Mouse (Mus musculus) retina, embryonic 14.5 days (tissue): ENCODE measurements around the gene Poln.

Experiments used
- DNase-seq: peaks from one replicate; pipeline ENCODE4 v3.0.0-alpha.2; 2015; ENCODE audit warnings: low spot score

The Poln gene

DNA sequence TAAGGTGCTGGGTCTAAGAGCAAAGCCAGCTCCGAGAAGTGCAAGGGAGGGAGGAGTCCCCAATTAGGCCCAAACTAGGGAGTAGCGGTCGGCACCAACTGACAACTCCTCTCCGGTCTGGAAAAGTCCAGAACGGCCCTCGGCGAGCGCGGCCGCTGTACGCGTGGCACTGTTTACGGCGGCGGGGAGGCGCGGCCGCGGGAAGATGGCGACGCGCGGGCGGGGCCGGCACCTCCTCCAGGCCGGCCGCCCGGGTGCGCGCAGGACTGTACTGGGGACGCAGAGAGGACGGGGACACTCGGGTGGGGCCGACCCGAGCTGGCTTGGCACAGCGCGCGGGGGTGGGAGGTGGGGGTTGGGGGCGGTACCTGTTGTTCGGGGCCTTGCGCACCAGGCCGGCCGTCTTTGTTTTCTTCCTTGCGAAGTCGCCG lies 17.7 kb upstream of the Poln start:
- DNase-seq: peak; percentile 51

GRCm38 (mm10) chr5:34186391-34186790 lies 17.1 kb upstream of the Poln start:
- no peak for DNase-seq

- DNase-seq: no peak
Observed at GRCm38 (mm10) chr5:34185791-34186190, 16.5 kb upstream of the Poln start.

GRCm38 (mm10) chr5:34185051-34185580 lies 15.9 kb upstream of the Poln start:
- DNase-seq: no peak

DNA sequence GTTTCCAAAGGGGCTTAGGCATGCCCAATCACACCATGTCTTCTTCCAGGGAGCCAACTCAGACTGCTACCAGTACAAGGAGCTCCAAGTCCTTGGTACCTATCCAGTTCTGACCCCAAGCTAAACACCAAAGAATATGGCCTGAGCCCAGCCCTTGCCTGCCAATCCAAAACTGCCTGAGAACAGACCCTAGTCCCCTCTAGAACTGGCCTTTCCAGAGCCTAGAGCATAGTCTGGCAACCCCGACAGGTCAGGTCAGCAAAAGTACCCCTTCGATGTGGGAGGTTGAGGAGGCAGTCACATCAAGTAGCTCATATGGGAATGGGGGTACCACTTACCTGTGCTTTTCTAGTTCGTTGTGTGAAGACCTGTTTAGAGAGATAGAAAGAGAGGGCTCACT lies 14.7 kb upstream of the Poln start:
- no peak for DNase-seq

DNA sequence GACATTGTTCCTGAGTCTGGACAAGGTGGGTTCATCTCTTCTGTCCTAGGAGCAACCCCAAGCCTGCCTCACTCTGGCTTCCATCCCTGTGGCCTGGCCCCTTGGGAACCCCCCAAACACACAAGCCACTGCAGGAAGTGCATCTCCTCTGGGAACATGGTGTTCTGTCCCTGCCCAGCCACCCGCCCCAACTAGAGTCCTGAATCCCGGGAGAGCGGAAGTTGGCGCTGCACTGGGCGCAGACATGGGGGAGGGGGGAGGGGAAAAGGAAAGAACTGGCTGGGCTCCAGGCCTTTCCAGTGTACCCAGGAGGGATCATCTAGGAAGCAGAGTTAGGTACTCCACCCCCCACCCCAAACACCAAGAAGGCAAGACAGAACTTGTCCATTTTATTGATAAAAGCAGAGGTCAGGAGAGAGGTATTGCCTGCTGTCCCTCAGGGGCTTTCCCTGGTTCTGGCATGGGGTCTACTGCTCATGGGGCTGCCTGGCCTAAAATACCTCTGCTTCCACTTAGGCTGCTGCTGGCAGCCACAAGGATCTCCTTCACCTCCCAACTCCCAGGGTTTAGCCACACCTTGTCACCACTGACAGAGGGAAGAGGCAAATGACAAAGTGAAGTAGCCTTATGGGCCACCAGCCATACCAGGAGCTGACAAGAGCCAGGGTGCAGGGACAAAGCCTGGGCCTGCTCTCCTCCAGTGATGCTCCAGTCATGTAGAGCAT lies 14.1 kb upstream of the Poln start:
- DNase-seq: no peak

GRCm38 (mm10) chr5:34182486-34182885 lies 13.2 kb upstream of the Poln start:
- DNase-seq: no peak

DNA sequence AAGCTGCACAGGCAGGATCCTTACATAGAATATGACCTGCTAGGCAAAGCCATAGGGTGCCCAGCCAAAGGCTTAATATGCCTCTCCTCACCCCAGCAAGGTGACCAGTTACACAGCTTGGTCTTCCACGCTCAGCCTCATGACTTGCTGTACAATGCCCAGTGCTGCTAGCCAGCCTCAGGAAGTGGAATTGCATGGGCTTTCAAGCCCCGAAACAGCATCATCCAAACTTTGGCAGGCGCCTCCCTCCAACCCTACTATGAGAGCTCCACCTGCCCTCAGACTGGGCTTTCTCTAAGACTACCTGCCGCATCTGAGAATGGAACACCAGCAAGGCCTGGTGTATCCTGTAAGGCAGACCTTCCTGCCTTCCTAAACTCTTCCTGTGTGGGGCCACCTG lies 8.6 kb upstream of the Poln start:
- DNase-seq: no peak

DNA sequence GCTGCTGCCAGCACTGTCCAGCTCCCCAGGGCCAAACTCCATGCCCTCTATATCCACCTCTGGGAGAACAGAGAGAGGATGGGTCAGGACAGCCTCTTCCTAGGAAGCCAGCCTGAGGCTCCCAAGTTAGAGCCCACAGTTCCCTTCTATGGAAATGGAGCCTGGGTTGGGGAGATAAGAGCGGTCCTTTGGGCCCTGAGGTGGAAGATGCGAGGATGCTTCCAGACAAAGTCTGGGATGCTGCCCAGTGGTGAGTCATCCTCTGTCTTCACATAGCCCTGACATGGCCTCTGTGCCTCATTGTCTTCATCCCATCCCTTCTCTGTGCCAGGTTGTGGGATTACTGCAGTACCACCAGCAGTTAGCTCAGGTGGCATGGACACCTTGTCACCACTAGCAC lies 7.8 kb upstream of the Poln start:
- DNase-seq: no peak

DNA sequence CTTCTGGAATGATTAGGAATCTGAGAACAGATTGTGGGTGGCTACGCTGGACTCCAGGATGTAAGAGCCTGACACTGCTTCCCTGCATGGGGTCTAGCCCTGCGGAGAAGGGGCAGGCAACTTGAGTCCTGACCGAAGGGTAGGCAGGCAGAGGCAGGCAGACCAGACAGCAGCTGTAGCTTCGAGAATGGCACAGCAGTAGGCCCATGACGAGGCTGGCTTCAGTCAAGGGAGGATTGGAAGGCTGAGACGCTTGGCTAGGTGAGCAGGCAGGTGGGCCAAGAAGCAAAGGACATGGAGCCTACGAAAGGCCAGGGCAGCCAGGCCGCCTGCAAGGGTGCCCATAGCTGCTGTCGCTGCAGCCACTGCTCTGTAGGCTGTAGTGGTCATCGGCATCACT lies 7.4 kb upstream of the Poln start:
- DNase-seq: no peak

GRCm38 (mm10) chr5:34175403-34175694 lies 6.1 kb upstream of the Poln start:
- DNase-seq: no peak

DNA sequence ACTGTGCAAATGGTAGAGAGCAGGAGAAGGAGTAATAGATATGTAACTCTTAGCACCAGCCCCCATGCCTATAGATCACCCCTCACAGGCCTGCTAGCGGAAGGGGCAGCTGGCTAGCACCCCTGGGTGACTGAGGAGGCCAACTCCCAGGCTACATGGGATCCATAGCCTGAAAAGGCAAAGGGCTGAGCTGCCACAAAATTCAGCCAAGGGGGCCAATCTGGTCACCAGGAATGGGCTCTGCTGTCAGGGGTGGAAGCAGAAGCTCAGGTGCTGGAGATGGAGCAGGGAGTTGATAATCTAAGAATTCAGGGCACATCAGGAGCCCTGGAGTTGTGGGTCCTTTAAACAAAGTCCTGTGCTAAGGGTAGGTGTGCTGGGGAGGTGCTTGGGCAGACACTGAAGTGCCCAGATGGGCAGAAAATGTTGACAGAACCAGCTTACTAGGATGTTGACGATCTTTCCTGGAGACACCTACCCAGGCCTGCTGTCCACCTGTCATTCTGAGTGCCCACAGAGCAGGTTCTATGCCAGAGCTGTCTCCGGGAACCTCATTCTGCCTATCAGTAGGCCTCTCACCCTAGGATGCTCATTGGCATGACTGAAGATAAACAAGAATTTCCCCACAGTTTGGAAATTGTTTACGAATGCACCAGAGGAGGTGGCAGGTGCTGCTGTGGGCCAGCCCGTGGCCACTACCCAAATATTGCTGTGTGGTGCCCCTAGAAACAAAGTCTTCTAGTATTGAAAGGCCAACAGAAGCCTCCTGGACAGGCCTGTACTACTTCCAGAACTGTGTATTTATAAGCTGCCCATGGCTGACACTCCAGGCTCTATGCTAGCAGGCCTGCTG lies 5.5 kb upstream of the Poln start:
- no peak for DNase-seq

- DNase-seq: no peak
Observed at GRCm38 (mm10) chr5:34174021-34174420, 4.8 kb upstream of the Poln start.

GRCm38 (mm10) chr5:34170726-34171125 lies 1.5 kb upstream of the Poln start:
- DNase-seq: no peak

DNA sequence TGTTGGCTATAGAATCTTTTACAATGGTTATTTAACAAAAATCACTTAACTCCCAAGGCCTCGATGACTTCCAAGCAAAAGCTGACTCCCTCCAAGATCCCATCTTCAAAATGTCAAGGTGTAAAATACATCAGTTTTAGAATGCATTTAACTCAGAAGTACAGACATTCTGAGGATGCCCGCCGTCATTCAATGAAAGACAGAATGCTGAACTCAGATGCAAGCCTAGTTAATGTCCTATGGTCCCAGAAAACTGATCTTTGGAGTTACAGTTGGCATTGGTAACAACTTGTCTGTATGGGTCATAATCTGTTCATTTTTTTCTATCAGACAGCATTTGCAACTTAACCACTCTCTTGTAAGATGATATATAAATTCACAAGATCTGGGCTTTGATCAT lies 706 bp upstream of the Poln start:
- peak; percentile 6 for DNase-seq

DNA sequence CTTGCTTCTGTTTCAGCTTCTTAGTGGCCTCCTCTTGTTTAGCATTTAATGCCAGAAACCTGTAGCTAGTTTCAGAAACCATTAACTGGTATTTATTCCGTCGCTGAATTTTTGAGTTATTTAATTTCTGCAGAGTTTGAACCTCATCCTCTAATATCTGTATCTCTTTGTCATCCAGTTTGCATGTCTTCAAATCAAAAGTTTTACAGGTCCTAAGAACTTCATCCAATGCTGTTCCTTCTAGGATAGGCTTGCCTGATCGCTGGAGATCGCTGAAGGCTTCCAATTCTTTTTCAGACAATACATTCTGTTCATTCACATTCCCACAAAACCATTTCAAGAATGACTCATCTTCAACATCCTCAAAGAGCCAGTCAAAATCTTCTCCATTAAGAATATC lies 1.4 kb downstream of the Poln start:
- DNase-seq: no peak

DNA sequence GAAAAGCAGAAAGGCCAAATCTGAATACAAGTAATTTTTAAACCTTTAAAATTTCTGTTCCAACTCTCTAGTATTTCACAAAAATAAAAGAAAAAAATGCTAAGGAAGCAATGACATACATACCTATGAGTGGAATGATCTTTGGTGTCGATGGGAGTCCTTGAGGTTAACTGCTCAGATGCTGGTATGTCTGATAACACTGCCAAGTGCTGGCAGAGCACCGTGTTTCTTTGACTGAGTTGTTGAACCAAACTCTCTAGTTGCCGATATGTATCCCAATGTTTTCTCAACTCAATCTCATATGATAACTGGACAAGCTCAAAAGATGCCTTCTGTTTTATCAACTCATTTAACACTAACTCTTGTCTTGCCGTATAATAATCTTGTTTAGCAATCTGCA lies 3.5 kb downstream of the Poln start:
- no peak for DNase-seq

GRCm38 (mm10) chr5:34148476-34148875 lies 20.8 kb downstream of the Poln start:
- no peak for DNase-seq

DNA sequence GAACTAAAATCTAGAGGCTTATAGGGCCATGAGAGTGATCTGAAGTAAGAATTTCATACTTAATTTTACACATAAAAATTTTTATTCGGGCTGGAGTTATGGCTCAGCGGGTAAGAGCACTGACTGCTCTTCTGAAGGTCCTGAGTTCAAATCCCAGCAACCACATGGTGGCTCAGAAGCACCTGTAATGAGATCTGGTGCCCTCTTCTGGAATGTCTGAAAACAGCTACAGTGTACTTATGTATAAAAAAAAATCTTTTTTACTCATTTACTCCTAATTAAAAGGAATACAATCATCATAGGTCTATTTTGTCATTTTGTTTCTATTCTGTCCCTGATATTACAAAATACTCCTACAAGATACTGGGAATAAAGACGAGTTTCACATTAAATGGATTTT lies 21.7 kb downstream of the Poln start:
- DNase-seq: peak; percentile 12

- peak; percentile 49 for DNase-seq
Observed at GRCm38 (mm10) chr5:34139751-34140150, 29.5 kb downstream of the Poln start.

- no peak for DNase-seq
Observed at GRCm38 (mm10) chr5:34132731-34133130, 36.5 kb downstream of the Poln start.

DNA sequence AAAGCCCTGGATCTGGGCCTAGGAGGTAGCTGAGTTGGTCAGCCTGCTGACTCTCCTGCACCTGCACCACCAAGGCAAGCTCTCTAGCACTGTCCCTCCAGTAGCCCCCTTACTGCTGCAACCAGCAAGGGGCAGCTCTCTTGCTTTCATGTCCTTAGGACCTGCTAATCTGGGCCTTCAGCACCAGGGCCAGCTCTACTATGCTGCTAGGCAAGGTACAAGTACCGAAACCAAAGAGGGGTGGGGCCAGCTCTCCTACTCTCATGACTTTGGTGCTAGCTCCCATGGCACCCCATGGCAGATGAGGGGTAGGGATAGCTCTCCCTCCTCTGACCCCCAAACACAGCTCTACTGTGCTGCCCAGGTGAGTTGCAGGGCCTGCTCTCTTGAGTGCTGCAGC lies 45.1 kb downstream of the Poln start:
- DNase-seq: no peak

- DNase-seq: no peak
Observed at GRCm38 (mm10) chr5:34119121-34119856, 50.0 kb downstream of the Poln start.
